Mouse (Mus musculus) splenic B cell, adult 2 months (primary cell): ENCODE data around the gene Acacb.
A peak's percentile ranks its signal among the peaks of the same experiment; 100 is the strongest.

Experiments used
- DNase-seq: peaks from one replicate; pipeline ENCODE4 v3.0.0-alpha.2; 2011; ENCODE audit warnings: low read depth, low spot score
- H3K27me3 ChIP-seq: 2 replicates; pipeline ENCODE4 v1.6.1; 2012; ENCODE audit warnings: mild to moderate bottlenecking, low read length, moderate library complexity, mixed read lengths; ENCODE audit not compliant: control insufficient read depth, poor library complexity, insufficient read depth, severe bottlenecking
- H3K36me3 ChIP-seq: 2 replicates; pipeline ENCODE4 v1.6.1; 2012; ENCODE audit warnings: mild to moderate bottlenecking, low read length, moderate library complexity, mixed read lengths; ENCODE audit not compliant: control insufficient read depth, poor library complexity, insufficient read depth, severe bottlenecking

Acacb gene

GRCm38 (mm10) chr5:114177966-114178719 is 31.8 kb downstream of the Acacb start:
- Histone ChIP-seq H3K36me3 (no peaks in the 10 kb centered on the region), H3K27me3 (no peaks in the 10 kb centered on the region; the same call in 1 of the 2 replicates)
- DNase-seq: no peak

- DNase-seq: no peak
- no peaks in the 10 kb centered on the region; the same call in 1 of the 2 replicates for H3K27me3 ChIP-seq
- no peaks in the 10 kb centered on the region for H3K36me3 ChIP-seq
Measured at GRCm38 (mm10) chr5:114179541-114179940, 33.2 kb downstream of the Acacb start.

- Histone ChIP-seq H3K36me3 (no peaks in the 10 kb centered on the region), H3K27me3 (no peaks in the 10 kb centered on the region)
- no peak for DNase-seq
Measured at GRCm38 (mm10) chr5:114183493-114183892, 37.2 kb downstream of the Acacb start.

- no peak for DNase-seq
- Histone ChIP-seq H3K36me3 (no peaks in the 10 kb centered on the region), H3K27me3 (no peaks in the 10 kb centered on the region)
Measured at GRCm38 (mm10) chr5:114187108-114187507, 40.8 kb downstream of the Acacb start.

- no peak for DNase-seq
- Histone ChIP-seq H3K36me3 (no peaks in the 10 kb centered on the region), H3K27me3 (no peaks in the 10 kb centered on the region)
Measured at GRCm38 (mm10) chr5:114188900-114189464, 42.6 kb downstream of the Acacb start.

DNA sequence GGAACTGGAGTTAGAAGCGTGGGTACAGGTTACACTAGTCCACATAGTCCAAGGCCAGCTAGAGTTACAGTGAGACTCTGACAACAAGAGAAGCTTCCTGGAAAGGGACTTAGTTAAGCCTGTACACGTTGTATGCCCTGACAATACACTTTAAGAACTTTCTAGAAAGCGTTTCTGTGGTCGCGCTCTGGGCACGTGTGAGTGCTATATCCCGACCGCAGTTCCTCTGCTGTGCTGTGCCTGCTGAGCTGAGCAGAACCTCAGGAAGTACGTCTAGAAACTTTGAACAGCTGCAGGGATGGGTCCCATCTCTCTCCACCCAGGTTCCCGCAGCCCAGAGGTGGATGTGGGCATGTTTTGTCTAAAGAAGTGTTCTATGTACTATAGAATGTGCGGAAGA is 47.8 kb downstream of the Acacb start:
- DNase-seq: no peak
- Histone ChIP-seq H3K36me3 (no peaks in the 10 kb centered on the region), H3K27me3 (no peaks in the 10 kb centered on the region)

DNA sequence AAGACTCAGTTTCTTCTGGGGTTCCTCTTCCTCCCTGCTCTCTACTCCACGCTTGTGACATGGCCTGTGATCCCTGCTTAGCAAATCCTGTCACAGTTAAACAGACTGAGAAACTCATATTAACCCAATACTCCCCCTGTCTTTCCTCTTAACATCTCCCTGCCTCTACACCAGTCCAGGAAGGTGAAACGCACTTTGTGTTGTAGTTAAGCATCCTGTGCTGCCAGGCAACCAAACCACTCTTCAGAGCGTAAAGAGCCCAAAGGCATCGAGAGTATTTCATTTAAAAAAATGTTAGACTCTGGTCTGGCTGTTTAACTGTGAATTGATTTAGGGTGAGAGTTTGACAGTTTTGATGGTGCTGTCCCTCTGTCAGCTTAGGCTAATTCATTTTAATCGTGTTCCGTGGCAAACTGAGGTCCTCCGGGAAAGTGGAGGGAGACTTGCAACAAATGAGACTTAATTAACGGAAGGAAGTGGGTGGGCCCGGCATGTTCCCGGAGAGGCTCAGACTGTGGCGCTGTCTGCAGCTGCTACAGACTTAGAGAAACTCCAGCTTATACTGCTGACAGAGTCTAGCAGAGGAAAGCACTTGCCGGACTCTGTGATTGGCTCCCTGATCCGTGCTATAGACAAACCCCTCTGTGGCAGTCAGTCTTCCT is 52.9 kb downstream of the Acacb start:
- DNase-seq: no peak
- no peaks in the 10 kb centered on the region for H3K36me3 ChIP-seq
- no peaks in the 10 kb centered on the region for H3K27me3 ChIP-seq

DNA sequence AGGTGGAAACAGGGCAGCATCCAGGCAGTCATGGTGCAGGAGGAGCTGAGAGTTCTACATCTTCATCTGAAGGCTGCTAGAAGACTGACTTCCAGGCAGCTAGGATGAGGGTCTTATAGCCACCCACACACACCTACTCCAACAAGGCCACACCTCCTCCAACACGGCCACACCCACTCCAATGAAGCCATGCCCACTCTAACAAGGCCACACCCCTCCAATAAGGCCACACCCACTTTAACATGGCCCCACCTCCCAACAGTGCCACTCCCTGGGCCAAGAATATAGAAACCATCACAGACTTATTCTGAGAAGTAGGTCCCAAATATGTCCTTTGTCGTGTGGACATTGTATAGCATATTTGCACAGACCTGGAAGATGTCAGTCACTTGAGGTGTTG is 59.8 kb downstream of the Acacb start:
- Histone ChIP-seq H3K27me3 (no peaks in the 10 kb centered on the region), H3K36me3 (no peaks in the 10 kb centered on the region)
- DNase-seq: no peak

DNA sequence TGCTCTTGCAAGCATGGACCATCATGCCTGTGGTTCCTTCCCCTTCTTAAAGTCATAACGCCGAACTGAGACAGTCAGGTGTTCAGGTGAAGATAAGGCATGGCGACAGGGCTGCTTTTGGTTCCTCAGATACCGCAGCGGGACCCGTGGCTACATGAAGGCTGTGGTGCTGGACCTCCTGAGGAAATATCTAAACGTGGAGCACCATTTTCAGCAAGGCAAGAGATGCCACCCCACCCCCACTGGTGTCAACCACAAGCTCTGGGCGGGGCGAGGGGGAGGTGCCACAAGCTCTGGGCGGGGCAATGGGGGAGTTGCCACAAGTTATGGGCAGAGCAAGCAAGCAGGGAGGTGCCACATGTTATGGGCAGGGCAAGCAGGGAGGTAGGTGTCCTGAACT is 66.8 kb downstream of the Acacb start:
- H3K36me3 ChIP-seq: no peaks in the 10 kb centered on the region
- H3K27me3 ChIP-seq: no peaks in the 10 kb centered on the region
- peak; percentile 8 for DNase-seq

GRCm38 (mm10) chr5:114218771-114219170 is 72.4 kb downstream of the Acacb start:
- H3K36me3 ChIP-seq: no peaks in the 10 kb centered on the region
- no peaks in the 10 kb centered on the region for H3K27me3 ChIP-seq
- DNase-seq: no peak

DNA sequence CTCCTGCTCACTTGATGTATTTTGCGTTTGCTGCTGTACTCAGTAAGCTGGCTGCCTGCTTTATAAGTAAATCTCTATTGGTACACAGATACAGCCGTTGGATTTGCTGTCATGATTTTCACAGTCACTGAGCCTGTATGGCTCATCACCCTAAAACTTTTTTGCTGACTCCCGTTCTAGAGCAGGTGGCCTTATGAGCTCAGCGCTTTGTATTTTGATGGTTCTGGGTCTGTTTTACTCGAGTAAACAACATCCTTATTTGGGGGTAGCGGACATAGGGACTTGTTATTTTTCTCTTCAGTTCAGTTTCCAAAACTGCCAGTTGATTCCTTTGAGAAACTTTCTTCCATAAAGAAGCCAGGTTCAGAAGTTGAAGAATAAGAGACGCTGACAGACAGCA is 79.7 kb downstream of the Acacb start:
- no peak for DNase-seq
- no peaks in the 10 kb centered on the region for H3K36me3 ChIP-seq

GRCm38 (mm10) chr5:114228901-114229300 is 82.6 kb downstream of the Acacb start:
- H3K36me3 ChIP-seq: no peaks in the 10 kb centered on the region
- no peak for DNase-seq
- H3K27me3 ChIP-seq: no peaks in the 10 kb centered on the region

More for the DNA sequence above, 79.7 kb downstream of the Acacb start:
- no peaks in the 10 kb centered on the region for H3K27me3 ChIP-seq

DNA sequence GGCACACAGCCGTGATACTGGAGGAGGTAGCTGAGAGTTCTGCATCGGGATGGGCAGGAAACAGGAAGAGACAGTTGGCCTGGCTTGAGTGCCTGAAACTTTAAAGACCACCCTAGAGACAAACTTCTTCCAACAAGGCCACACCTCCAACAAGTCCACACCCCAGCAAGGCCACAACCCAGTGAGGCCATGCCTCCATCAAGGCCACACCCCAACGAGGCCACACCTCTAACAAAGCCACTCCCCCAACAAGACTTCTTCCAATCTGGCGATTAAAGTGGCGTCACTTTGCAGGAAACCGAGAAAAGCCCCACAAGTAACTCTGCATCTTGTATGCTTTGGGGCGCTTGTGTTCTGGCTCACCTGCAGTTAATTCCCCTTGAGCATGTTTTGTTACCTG is 92.6 kb downstream of the Acacb start:
- Histone ChIP-seq H3K36me3 (no peaks in the 10 kb centered on the region), H3K27me3 (no peaks in the 10 kb centered on the region)
- DNase-seq: no peak

DNA sequence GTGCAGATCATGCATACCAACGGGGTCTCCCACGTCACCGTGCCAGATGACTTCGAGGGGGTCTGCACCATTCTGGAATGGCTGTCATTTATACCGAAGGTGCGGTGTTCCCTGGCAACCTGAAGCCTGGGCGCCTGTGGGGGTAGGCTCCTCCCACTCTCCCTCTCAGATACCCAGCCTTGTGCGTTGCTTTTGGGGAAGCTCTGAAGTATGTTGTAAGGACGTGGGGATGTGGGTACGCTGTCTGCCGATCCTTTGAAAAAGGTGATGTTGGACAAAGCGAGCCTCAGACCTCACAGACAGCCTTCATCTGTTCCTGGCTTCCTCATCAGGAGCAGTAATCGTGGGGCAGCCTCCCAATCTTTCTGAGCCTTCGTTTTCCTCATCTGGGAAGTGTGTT is 93.4 kb downstream of the Acacb start:
- H3K36me3 ChIP-seq: no peaks in the 10 kb centered on the region
- DNase-seq: no peak
- no peaks in the 10 kb centered on the region for H3K27me3 ChIP-seq

GRCm38 (mm10) chr5:114246465-114246864 is 100.1 kb downstream of the Acacb start:
- Histone ChIP-seq H3K36me3 (no peaks in the 10 kb centered on the region), H3K27me3 (no peaks in the 10 kb centered on the region)
- no peak for DNase-seq
